Mouse (Mus musculus) heart, adult 8-10 months (tissue): ENCODE measurements around the gene Ntn3. TPM values are rescaled to one million over a fixed set of nuclear protein-coding genes. Genes with fewer than 3 reads are reported as not detected.

Source experiments
- DNase-seq: peaks from one replicate; pipeline ENCODE4 v3.0.0; 2022; ENCODE audit warnings: low spot score
- total RNA-seq, 4 experiments: library from RNA; stranded (reverse); gene quantifications; 2 replicates each; pipeline ENCODE4 v1.2.4; 2022

Ntn3 gene
- total RNA-seq, 4 experiments from 2014 or later, result 0.66 to 1.5 (median 0.89) TPM

- no peak for DNase-seq
Observed at GRCm38 (mm10) chr17:24211631-24212440, 2.5 kb upstream of the Ntn3 start.

GRCm38 (mm10) chr17:24210591-24210990 lies 1.3 kb upstream of the Ntn3 start:
- DNase-seq, result no peak

- DNase-seq, result no peak
Observed at GRCm38 (mm10) chr17:24209916-24210240, 547 bp upstream of the Ntn3 start.

GRCm38 (mm10) chr17:24208641-24209042 lies 689 bp downstream of the Ntn3 start:
- DNase-seq, result no peak

- no peak for DNase-seq
Observed at GRCm38 (mm10) chr17:24207768-24208640, 1.3 kb downstream of the Ntn3 start.

GRCm38 (mm10) chr17:24206451-24207351 lies 2.6 kb downstream of the Ntn3 start:
- DNase-seq, result no peak

GRCm38 (mm10) chr17:24205908-24206361 lies 3.4 kb downstream of the Ntn3 start:
- DNase-seq, result no peak

- DNase-seq, result peak; percentile 89
Observed at GRCm38 (mm10) chr17:24205284-24205888, 3.9 kb downstream of the Ntn3 start, which contains the start of gene Tbc1d24. TSS of gene Tbc1d24 (minus strand) at chr17:24205562.

GRCm38 (mm10) chr17:24204846-24205245 lies 4.5 kb downstream of the Ntn3 start:
- no peak for DNase-seq

GRCm38 (mm10) chr17:24203611-24204534 lies 5.5 kb downstream of the Ntn3 start:
- no peak for DNase-seq

- DNase-seq, result no peak
Observed at GRCm38 (mm10) chr17:24203068-24203467, 6.3 kb downstream of the Ntn3 start.

GRCm38 (mm10) chr17:24201092-24201491 lies 8.2 kb downstream of the Ntn3 start:
- no peak for DNase-seq

GRCm38 (mm10) chr17:24199741-24200140 lies 9.6 kb downstream of the Ntn3 start:
- no peak for DNase-seq

GRCm38 (mm10) chr17:24199252-24199651 lies 10.1 kb downstream of the Ntn3 start:
- DNase-seq, result no peak

GRCm38 (mm10) chr17:24197032-24197824 lies 12.1 kb downstream of the Ntn3 start:
- DNase-seq, result no peak

GRCm38 (mm10) chr17:24195349-24195748 lies 14.0 kb downstream of the Ntn3 start:
- DNase-seq, result no peak

- no peak for DNase-seq
Observed at GRCm38 (mm10) chr17:24193769-24194168, 15.6 kb downstream of the Ntn3 start.

- no peak for DNase-seq
Observed at GRCm38 (mm10) chr17:24193268-24193667, 16.1 kb downstream of the Ntn3 start.

GRCm38 (mm10) chr17:24192848-24193247 lies 16.5 kb downstream of the Ntn3 start:
- no peak for DNase-seq
